Mouse (Mus musculus): Measurements from ENCODE around the gene Eme1.
"Not testable (repeated sequence)": the region's sequence is repeated elsewhere in the genome, so short reads cannot be mapped to it uniquely, and the experiment has no call there.

Gene Eme1

DNA sequence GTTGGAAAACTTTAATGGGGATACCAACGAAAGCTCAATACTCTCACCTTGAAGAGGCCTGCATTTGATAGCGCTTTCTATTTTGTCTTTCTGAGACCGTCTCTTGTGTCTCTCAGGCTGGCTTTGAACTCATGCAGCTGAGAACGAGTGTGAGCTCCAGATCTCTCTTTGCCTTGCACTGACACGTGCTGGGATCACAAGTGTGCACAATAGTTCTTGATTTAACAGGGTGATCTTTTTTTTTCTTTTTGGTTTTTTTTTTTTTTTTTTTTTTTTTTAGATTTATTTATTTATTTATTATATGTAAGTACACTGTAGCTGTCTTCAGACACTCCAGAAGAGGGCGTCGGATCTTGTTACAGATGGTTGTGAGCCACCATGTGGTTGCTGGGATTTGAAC is 2.5 kb downstream of the Eme1 start:
- DNase-seq (ENCODE audit: extremely low spot score, low read depth, low spot score) = not testable (repeated sequence)

DNA sequence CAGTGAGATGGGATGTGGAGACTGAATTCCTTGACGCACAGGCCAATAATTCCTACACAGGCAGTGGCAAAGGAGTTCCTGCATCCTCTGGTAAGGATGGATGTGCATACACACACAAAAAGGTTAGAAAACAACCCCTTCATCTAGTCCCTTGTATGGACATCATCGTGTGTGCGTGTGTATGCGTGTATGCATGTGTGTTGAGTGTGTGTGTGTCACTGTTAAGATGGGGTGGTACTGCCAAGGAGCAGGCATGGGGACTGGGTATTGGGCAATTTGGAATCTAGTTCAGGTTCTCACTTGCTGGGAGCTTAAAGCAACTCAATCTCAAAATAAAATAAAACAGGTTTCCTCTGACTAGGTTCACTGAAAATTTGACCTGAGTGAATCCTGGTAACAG is 7.3 kb downstream of the Eme1 start:
- no peak for DNase-seq (ENCODE audit: extremely low spot score, low read depth, low spot score)

DNA sequence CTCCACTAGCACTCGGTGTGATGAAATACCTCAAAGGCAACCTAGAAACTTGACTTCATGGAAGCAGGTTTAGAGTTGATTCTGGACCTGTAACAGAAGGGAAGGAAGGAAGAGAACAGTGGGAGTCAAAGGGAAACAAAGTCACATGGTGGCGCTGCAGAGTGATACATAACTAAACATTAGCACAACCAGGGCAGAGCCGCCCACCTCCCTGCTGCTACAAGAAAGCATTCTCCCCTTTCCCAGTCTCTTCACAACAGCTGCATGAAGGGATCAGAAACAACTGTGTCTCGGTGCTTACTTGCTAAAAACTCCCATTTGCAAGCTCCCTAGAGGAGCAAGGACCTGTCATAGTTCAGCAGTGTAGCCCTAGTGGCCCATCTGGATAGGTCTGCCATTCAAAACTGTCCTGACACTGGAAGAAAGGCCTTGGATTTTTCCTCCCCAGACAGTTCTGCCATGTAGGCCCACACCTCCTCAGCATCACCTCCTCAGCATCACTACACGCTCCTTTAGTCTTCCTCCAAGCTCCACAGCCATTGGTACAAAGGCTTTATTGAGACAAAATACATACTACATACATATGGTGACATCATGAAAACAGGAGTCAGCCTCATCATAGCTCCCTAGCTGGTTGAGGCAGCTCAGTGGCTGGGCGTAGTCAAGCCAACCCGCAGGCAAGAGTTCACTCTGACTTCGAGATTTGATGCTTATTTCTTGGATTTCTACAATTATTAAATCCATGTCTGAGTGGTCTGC is 9.1 kb downstream of the Eme1 start:
- DNase-seq (ENCODE audit: extremely low spot score, low read depth, low spot score) = no peak

DNA sequence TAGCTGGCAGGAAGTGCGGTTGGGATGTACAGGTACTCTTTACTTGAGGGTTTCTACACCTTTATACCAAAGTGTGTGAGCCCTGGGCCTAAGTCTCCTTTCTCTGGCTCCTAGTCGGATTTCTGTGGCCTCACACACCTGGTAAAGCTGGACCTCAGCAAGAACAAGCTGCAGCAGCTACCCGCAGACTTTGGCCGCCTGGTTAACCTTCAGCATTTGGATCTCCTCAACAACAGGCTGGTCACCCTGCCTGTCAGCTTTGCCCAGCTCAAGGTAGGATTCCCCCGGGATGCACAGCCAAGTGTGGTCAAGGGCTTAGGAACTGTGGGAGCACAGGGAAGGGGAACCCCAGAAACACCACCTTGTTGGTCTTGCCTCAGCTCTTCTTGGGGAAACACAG is 19.3 kb downstream of the Eme1 start:
- no peak for DNase-seq (ENCODE audit: extremely low spot score, low read depth, low spot score)

- DNase-seq (ENCODE audit: extremely low spot score, low read depth, low spot score) = no peak
Observed at GRCm38 (mm10) chr11:94632988-94633387, 20.8 kb downstream of the Eme1 start.

GRCm38 (mm10) chr11:94631969-94632368 is 21.8 kb downstream of the Eme1 start:
- DNase-seq (ENCODE audit: extremely low spot score, low read depth, low spot score) = no peak

- no peak for DNase-seq (ENCODE audit: extremely low spot score, low read depth, low spot score)
Observed at GRCm38 (mm10) chr11:94630199-94631011, 23.4 kb downstream of the Eme1 start.

- DNase-seq (ENCODE audit: extremely low spot score, low read depth, low spot score) = no peak
Observed at GRCm38 (mm10) chr11:94629884-94630198, 23.9 kb downstream of the Eme1 start.

GRCm38 (mm10) chr11:94629199-94629883 is 24.4 kb downstream of the Eme1 start, which contains the start of gene Lrrc59:
Gene Lrrc59, plus strand, starts transcription at chr11:94629767.
- DNase-seq (ENCODE audit: extremely low spot score, low read depth, low spot score) = peak; percentile 62

GRCm38 (mm10) chr11:94622162-94622561 is 31.6 kb downstream of the Eme1 start:
- DNase-seq (ENCODE audit: extremely low spot score, low read depth, low spot score) = no peak

GRCm38 (mm10) chr11:94621458-94621852 is 32.3 kb downstream of the Eme1 start:
- DNase-seq (ENCODE audit: extremely low spot score, low read depth, low spot score) = no peak

DNA sequence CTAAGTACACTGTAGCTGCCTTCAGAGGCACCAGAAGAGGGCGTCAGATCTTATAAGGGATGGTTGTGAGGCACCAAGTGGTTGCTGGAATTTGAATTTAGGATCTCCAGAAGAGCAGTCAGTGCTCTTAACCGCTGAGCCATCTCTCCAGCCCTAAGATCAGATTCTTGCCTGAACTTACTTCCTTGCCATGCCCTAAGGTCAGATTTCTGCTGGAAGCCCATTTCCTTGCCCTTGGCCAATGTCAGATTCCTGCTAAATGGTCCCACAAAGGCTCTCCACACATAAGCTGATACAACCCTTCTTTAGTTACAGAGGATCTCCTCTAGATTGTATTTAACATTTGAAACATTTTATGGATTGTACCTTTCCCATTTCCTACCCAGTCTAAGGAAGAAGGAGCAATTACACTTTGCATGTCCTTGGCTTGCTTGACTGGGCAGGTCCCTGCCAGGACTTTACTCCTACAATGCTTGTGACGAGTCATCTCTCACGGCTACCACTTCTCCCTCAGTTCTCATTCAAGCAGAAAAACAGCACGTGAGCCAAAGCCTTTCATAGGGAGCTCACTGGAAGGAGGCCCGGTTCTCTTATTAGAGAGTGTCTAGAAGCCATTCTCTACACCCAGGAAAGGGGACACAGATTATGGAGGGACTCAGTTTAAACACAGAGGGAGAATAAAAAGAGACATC is 32.9 kb downstream of the Eme1 start:
- no peak for DNase-seq (ENCODE audit: extremely low spot score, low read depth, low spot score)

DNA sequence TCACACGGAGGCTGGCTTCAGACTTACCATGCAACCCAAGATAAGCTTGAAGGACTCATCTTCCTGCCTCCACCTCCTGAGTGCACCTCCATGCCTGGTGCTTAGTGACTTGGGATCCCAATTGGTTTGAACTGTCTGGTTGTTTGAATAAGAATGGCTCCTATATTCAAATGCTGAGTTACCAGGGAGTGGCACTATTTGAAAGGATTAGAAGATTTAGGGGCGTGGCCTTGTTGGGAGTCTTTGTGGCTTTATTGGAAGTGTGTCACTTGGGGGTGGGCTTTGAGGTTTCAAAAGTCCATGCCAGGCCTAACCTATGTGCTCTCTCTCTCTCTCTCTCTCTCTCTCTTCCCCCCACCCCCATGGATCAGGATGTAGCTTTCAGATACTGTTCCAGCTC is 36.1 kb downstream of the Eme1 start:
- no peak for DNase-seq (ENCODE audit: extremely low spot score, low read depth, low spot score)

- no peak for DNase-seq (ENCODE audit: extremely low spot score, low read depth, low spot score)
Observed at GRCm38 (mm10) chr11:94615494-94615893, 38.3 kb downstream of the Eme1 start.

DNA sequence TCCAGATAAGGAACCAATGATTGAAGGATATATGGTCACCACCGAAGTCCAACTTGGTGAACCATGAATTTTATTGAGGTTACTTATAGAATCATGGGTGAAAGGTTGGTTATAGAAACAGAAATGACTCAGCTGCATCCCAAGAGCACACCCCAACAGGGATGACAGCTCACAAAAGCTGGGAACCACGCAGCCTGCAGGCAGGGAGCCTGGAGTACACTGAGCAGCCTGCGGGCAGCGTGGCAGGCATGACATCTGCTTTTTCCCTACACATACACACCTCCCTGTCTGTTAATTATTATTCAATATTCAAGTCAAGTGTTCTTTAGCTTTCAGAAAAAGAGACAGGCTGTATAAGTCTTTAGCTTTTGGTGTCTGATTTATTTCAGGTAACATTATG is 39.2 kb downstream of the Eme1 start:
- DNase-seq (ENCODE audit: extremely low spot score, low read depth, low spot score) = no peak

- no peak for DNase-seq (ENCODE audit: extremely low spot score, low read depth, low spot score)
Observed at GRCm38 (mm10) chr11:94610744-94611740, 42.7 kb downstream of the Eme1 start.

- no peak for DNase-seq (ENCODE audit: extremely low spot score, low read depth, low spot score)
Observed at GRCm38 (mm10) chr11:94602356-94602955, 51.3 kb downstream of the Eme1 start.

DNA sequence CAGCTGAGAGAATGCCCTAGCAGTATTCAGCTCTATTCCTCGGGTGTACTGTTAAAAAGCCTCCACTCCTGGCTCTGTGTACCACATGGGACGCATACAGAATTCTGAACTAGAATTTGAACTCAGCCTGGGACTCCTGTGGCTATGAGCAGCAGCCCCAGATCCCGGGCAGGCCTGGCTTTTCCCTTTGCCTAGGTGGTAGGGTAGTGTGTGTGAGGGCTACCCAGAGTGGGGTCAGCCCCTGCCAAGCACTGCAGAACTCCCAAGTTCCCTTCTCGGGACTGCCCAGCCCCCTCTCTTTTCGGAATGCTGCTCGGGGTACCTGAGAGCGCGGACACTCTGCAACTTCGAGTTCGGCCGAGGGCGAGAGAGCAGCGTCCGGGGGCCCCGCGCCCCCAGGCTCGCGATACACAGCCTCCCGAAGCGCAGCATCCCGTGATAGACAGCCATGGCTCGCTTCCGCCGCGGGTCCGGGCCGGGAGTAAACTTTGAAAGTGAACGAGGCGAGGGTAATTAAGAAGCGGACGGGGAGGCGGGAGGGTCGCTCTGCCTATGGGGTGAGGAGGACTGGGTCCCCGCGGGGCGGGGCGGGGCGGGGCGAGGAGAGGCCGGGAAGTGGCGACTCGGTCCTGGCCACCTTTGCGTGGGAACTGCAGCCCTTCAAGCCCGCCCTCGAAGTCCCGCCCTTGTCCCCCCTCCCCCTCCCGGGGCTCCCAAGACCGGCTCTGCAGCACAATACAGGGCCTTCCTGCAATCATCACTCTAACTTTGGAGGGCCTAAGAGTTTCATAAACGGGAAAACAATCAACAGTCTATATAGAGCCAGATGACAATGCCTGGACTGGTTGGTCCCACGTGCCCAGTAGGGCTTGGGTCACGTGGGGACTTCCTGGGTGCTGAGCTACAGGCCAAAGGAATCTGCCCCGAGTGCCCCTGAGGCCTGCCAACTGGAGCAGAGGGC is 52.2 kb downstream of the Eme1 start, which contains the start of gene Acsf2:
Gene Acsf2, minus strand, starts transcription at position 551 of the 961 bp plus-strand sequence.
- DNase-seq (ENCODE audit: extremely low spot score, low read depth, low spot score) = peak; percentile 31
